Mouse (Mus musculus) embryonic facial prominence, embryonic 11.5 days (tissue): Measurements from ENCODE around the gene Rpl23a. TPM values are rescaled to one million over a fixed set of nuclear protein-coding genes. Genes with fewer than 3 reads are reported as not detected.

Experiments used
- ATAC-seq: fragments of 200-750 bp; cut with Nextera tagmentation; replicated peaks from 2 replicates; pipeline ENCODE4 v1.8.0; 2017; ENCODE audit warnings: low read depth; ENCODE audit not compliant: insufficient number of reproducible peaks, low FRiP score, low TSS enrichment
- DNase-seq: peaks from one replicate; pipeline ENCODE4 v3.0.0-alpha.2; 2015; ENCODE audit warnings: low spot score
- H3K27ac ChIP-seq: fragments of 300-500 bp; sonication (generic); replicated peaks from 2 replicates; pipeline ENCODE4 v1.5.1; 2014; ENCODE audit warnings: mild to moderate bottlenecking, low read depth, low read length, control low read depth
- H3K27me3 ChIP-seq: fragments of 300-500 bp; sonication (generic); 2 replicates; pipeline ENCODE4 v1.6.1; 2014; ENCODE audit warnings: mild to moderate bottlenecking, low read length, moderate library complexity, mixed read lengths; ENCODE audit not compliant: control insufficient read depth, insufficient read depth
- H3K36me3 ChIP-seq: fragments of 300-500 bp; sonication (generic); replicated peaks from 2 replicates; pipeline ENCODE4 v1.6.1; 2014; ENCODE audit warnings: low read depth, mild to moderate bottlenecking, low read length, moderate library complexity, mixed read lengths; ENCODE audit not compliant: control insufficient read depth, insufficient read depth
- H3K4me1 ChIP-seq: fragments of 300-500 bp; sonication (generic); 2 replicates; pipeline ENCODE4 v1.6.1; 2014; ENCODE audit warnings: low read length, mixed read lengths; ENCODE audit not compliant: control insufficient read depth, insufficient read depth
- H3K4me2 ChIP-seq: fragments of 300-500 bp; sonication (generic); 2 replicates; pipeline ENCODE4 v1.6.1; 2014; ENCODE audit warnings: low read depth, mild to moderate bottlenecking, control low read depth, low read length, moderate library complexity
- H3K4me3 ChIP-seq: fragments of 300-500 bp; sonication (generic); 2 replicates; pipeline ENCODE4 v1.5.1; 2014; ENCODE audit warnings: low read depth, low read length, control low read depth
- H3K9ac ChIP-seq: fragments of 300-500 bp; sonication (generic); replicated peaks from 2 replicates; pipeline ENCODE4 v1.6.1; 2014; ENCODE audit warnings: mild to moderate bottlenecking, control low read depth, low read length
- H3K9me3 ChIP-seq: fragments of 300-500 bp; sonication (generic); replicated peaks from 2 replicates; pipeline ENCODE4 v1.6.1; 2016; ENCODE audit warnings: mild to moderate bottlenecking, low read length, inconsistent platforms, mixed read lengths; ENCODE audit not compliant: control insufficient read depth
- WGBS: fragments of 180-500 bp; shearing (Covaris S2); extraction: QIAGEN DNeasy Blood & Tissue Kit; methylation state at CpG from one replicate; pipeline ENCODE4 v1.1.7; 2014; 5-methylcytosine and 5-hydroxymethylcytosine counted together
- polyA plus RNA-seq: library from polyadenylated mRNA; unstranded; fragments of >200 nt; fragmentation: Nextera tagmentation; extraction: Ambion mirVana; gene quantifications from 2 replicates; pipeline ENCODE4 v1.2.1, GENCODE M21; 2014

The Rpl23a gene
- polyA plus RNA-seq, 1 experiment from 2014 or later: 1,340 TPM

GRCm38 (mm10) chr11:78181830-78182357, 1.5 kb downstream of the Rpl23a start:
- no peak for DNase-seq
- Histone ChIP-seq H3K4me3 (peak overlapping the region; percentile 90), H3K9me3 (no peaks in the 10 kb centered on the region), H3K9ac (peak overlapping the region; percentile 95), H3K27me3 (no peaks in the 10 kb centered on the region), H3K4me1 (peaks cover 7% of the 10 kb centered on the region; the same call in 1 of the 2 replicates), H3K4me2 (peak overlapping the region; percentile 61), H3K27ac (no peak overlapping the region), H3K36me3 (peaks cover 16% of the 10 kb centered on the region)
- WGBS: 45% methylated on average over 2 of the region's 2 CpGs
- no peak for ATAC-seq

GRCm38 (mm10) chr11:78180081-78180761, 3.2 kb downstream of the Rpl23a start:
- no peak overlapping the region; the same call in none of the 2 replicates for H3K9ac ChIP-seq
- peak overlapping the region; percentile 6 for H3K4me3 ChIP-seq

GRCm38 (mm10) chr11:78179438-78179999, 3.9 kb downstream of the Rpl23a start:
- Histone ChIP-seq H3K9ac (peak overlapping the region; percentile 73), H3K9me3 (no peaks in the 10 kb centered on the region), H3K4me2 (peak overlapping the region; percentile 84), H3K36me3 (peaks cover 16% of the 10 kb centered on the region), H3K4me1 (peaks cover 7% of the 10 kb centered on the region; the same call in 1 of the 2 replicates), H3K27me3 (no peaks in the 10 kb centered on the region), H3K27ac (no peak overlapping the region), H3K4me3 (peak overlapping the region; percentile 48)
- WGBS: 30% methylated on average over 8 of the region's 8 CpGs
- ATAC-seq: no peak
- no peak for DNase-seq

More at GRCm38 (mm10) chr11:78180081-78180761, 3.2 kb downstream of the Rpl23a start:
- ATAC-seq (no peak), DNase-seq (no peak)
- Histone ChIP-seq H3K36me3 (peaks cover 16% of the 10 kb centered on the region), H3K9me3 (no peaks in the 10 kb centered on the region), H3K27me3 (no peaks in the 10 kb centered on the region), H3K27ac (peak overlapping the region; percentile 28; the same call in 1 of the 2 replicates), H3K4me1 (peaks cover 7% of the 10 kb centered on the region; the same call in 1 of the 2 replicates), H3K4me2 (peak overlapping the region; percentile 13; the same call in 1 of the 2 replicates)
- WGBS: 77% methylated on average over 6 of the region's 6 CpGs

DNA sequence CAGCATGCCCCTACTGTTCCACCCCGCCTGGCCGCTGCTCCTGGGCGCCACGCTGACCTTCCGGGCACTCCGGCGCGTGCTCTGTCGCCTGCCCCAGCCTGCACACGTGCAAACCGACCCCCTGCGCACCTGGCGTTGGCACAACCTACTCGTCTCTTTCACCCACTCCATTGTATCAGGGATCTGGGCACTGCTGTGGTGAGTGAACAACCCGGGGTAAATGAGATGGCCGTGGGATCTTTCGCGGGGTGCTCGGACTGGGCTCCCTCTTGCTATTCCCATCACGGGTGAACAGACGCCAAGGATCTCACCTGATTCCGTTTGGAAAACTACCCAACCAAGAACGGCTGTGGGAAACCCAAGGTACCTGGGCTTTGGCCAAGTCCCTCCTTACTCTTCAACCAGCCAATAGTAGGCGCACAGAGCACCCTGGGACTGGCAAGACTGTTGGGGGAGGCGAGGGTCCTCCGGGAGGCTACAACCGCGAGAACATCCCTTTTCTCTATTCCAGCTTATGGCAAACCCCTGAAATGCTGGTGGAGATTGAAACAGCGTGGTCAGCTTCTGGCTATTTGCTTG, 4.4 kb downstream of the Rpl23a start:
- peak overlapping the region; percentile 48 for H3K4me3 ChIP-seq
- 1% methylated on average over 29 of the region's 29 CpGs for WGBS
- H3K36me3 ChIP-seq: peaks cover 16% of the 10 kb centered on the region
- 0 out of 2 replicates have a peak, but pooled peaks have one; percentile 4 for ATAC-seq
- DNase-seq: peak; percentile 71
- H3K9ac ChIP-seq: peak overlapping the region; percentile 73
- H3K4me1 ChIP-seq: peaks cover 7% of the 10 kb centered on the region; the same call in 1 of the 2 replicates
- peak overlapping the region; percentile 84 for H3K4me2 ChIP-seq
- no peaks in the 10 kb centered on the region for H3K27me3 ChIP-seq
- peak overlapping the region; percentile 88 for H3K27ac ChIP-seq
- no peaks in the 10 kb centered on the region for H3K9me3 ChIP-seq

DNA sequence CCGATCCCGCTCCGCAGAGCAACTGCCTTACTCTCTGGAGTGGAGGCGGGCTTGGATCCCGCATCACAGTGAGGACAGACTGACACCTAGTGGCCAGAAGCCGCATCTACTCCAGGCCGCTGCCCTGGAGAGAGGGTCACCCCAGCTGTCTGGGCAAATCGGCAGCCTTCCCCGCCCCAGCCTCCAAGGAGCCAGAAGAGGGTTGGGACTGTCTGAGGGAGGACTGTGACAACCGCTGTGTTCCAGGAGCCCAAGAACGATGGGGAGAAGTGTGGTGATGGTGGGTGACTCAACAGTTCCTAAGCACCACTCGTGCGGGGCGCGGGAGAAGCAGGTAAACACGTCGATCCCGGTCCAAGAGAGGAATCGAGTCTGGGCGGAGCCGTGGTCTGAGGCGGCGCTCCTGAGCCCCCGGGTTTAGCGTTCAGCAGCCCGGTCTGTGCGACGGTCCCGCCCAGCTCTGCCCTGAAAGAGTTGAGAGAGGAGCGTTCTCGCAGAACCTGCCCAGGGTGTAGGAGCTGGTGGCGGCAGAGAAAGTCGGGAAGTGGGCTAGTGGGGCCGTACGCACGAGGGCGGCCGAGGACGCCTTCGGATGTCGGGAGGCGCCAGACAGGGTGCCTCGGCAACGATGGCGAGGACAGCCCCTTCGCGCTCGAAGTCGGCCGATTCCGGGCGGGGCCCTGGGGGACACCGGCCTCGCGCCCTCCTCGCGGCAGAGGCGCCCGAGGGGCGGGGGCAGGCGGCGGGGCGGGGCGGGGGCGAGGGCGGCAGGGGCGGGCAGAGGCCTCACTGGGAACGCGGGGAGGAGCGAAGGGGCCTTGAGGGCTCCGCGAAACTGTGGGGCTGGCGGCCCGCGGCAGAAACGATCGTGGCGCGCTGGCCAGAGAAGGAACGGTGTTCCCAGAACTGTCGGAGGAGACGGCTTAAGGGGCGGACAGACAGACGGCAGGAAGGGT, 5.2 kb downstream of the Rpl23a start:
- H3K4me2 ChIP-seq: peak overlapping the region; percentile 84
- peaks cover 16% of the 10 kb centered on the region for H3K36me3 ChIP-seq
- H3K4me3 ChIP-seq: peak overlapping the region; percentile 48
- peak overlapping the region; percentile 88 for H3K27ac ChIP-seq
- H3K4me1 ChIP-seq: peaks cover 7% of the 10 kb centered on the region; the same call in 1 of the 2 replicates
- peak; percentile 76 for ATAC-seq
- DNase-seq: peak; percentile 98
- no peaks in the 10 kb centered on the region for H3K9me3 ChIP-seq
- WGBS: under 1% methylated on average over 70 of the region's 84 CpGs
- H3K27me3 ChIP-seq: no peaks in the 10 kb centered on the region
- peak overlapping the region; percentile 73 for H3K9ac ChIP-seq

GRCm38 (mm10) chr11:78177437-78177836, 5.9 kb downstream of the Rpl23a start:
- Histone ChIP-seq H3K4me2 (peak overlapping the region; percentile 84), H3K9me3 (no peaks in the 10 kb centered on the region), H3K27me3 (no peaks in the 10 kb centered on the region), H3K27ac (no peak overlapping the region), H3K9ac (peak overlapping the region; percentile 43), H3K36me3 (peaks cover 16% of the 10 kb centered on the region), H3K4me1 (peaks cover 7% of the 10 kb centered on the region; the same call in 1 of the 2 replicates), H3K4me3 (peak overlapping the region; percentile 48)
- DNase-seq (no peak), ATAC-seq (peak; percentile 1; the same call in 1 of the 2 replicates)
- WGBS: 1% methylated on average over 10 of the region's 10 CpGs

GRCm38 (mm10) chr11:78176905-78177331, 6.5 kb downstream of the Rpl23a start:
- Histone ChIP-seq H3K9ac (peak overlapping the region; percentile 43), H3K36me3 (peaks cover 16% of the 10 kb centered on the region), H3K4me2 (peak overlapping the region; percentile 84), H3K9me3 (no peaks in the 10 kb centered on the region), H3K27me3 (no peaks in the 10 kb centered on the region), H3K27ac (no peak overlapping the region; the same call in 1 of the 2 replicates), H3K4me1 (peaks cover 7% of the 10 kb centered on the region; the same call in 1 of the 2 replicates), H3K4me3 (peak overlapping the region; percentile 48)
- no peak for DNase-seq
- WGBS: under 1% methylated on average over 23 of the region's 23 CpGs
- ATAC-seq: no peak
